Mouse (Mus musculus): ENCODE results near the gene Rnf214.

- TF ChIP-seq CTCF (IDR thresholded peaks at IDR 0.05; ENCODE audit: borderline replicate concordance, control insufficient read depth, extremely low read depth, insufficient read depth, low read length, poor library complexity) = no peak
- TF ChIP-seq POLR2A (IDR thresholded peaks at IDR 0.05; ENCODE audit: control insufficient read depth, extremely low read depth, insufficient read depth, low read length, poor library complexity) = no peak
These were observed 8.9 kb upstream of the Rnf214 start for GRCm38 (mm10) chr9:45915659-45916058.
